Mouse (Mus musculus) right cerebral cortex, postnatal 14 days (tissue): ENCODE measurements at regions not wholly inside any gene's neighbourhood (a gene's known extent, or its start where the extent isn't known, plus 50 kb on each side); places are given as distances from the start of the nearest gene placed in this dataset.
"Not testable (repeated sequence)": the region's sequence is repeated elsewhere in the genome, so short reads cannot be mapped to it uniquely, and the experiment has no call there.

Experiments used
- DNase-seq: peaks from one replicate; pipeline ENCODE4 v3.0.0; 2022

DNA sequence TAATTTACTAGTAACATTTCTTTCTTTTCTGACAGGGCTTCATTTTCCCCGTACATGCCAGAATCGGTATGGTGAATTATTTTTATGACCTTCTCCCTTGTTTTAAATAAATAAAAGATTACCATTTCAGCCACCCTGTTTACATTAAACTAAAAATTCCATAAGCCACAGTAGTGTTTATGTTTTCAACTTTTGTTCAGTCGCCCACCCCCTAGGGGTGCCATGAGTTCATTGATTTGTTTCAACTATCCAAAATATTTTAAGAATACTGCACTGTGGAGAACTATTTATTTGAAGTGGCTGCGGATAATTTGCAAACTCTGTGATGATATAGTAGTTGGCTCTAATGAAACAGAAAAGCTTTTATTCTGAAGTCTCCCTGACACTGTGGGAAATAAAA is 132.9 kb downstream of the Tfec start:
- DNase-seq: no peak

DNA sequence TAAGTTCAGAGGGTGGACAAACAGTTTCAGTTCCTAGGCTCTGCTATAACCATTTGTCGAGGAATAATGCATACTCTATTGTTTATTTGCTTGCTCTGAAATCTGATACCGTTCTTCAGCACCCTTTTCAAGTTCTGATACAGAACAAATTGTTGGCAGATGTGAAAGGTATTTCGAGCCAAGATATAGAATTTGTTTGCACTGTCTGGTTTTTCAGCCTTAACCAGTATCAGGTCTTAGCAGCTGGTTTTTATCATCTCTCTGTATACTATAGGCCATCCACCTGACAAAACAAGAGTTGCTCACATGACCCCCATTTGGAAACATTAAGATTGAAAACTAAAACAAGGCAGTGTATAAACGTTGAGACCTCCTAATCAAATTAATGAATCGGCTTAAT is 133.5 kb downstream of the Tfec start:
- DNase-seq: no peak

DNA sequence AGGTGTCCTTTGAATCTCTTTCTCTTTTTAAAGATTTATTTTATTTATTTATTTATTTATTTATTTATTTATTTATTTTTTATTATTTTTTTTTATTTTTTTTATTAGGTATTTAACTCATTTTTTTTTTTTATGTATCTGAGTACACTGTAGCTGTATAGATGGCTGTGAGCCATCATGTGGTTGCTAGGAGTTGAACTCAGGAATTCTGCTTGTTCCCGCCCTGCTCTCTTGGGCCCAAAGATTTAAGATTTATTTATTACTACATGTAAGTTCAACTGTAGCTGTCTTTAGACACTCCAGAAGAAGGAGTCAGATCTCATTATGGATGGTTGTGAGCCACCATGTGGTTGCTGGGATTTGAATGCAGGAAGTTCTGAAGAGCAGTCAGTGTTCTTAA is 143.2 kb downstream of the Tfec start:
- not testable (repeated sequence) for DNase-seq

DNA sequence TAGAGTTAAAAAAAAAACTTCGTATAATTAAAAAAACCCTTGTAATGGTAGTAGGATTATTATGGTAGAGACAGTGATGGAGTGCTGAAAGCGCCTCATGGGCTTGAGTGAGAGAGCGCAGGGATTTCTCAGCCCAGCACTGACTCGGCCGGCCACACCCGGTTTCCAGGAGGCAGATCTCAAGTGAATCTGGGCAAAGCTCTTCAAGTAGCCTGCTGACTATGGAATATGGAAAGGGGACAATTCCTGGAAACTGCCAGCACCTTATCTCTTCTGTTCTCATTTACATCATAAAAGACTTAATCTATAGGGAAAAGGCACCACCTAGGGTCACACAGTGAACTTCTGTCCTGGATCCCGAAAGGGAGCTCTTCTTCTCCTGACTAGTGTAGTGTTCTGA is 165.1 kb downstream of the Tfec start:
- DNase-seq: no peak

DNA sequence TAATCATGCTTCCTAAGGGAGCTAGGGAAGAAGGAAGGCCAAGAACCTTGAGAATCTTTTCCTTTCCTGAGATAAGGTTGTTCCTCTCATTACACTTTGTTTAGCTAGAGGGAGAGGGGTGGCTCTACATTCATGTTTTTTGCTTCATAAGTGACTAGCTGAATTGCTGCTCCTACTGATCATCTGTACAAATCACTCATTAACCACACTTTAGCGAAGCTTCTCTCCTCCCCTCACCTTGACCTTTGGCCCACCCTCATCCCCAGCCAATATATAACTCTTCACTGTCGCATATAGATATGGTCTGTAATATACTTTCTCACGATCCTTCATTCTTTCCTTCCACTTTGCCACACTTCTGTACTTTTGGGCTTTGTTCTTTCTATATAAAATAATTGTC is 166.1 kb downstream of the Tfec start:
- DNase-seq: no peak

DNA sequence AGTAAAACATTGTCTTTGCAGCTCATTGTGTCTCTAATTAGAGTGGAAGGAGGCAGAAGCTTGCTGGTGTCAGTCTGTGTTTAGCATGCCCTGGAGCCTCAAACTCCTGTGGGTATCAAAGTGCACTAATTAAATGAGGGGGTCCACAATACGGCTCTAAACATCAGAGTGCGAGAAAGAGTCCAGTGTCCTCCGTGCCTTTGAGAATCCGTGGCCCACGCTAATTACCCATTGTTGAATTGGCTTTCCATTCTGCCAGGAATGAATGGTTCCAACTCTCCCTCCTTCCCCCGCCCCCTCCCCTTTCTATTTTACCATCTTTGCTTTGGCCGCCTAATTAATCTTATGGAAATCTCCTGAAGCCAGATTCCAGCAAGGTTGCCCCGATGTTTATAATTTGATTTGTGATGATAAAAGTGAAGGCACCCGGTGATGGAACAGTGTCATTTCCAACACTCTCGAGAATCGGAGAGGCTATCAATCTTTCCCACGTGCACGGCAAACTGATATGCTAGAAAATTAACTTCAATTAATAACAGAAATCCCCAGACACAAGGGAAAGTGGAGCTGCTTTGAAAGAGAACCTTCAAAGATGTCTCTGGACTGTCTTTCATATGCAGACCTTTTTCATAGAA is 170.9 kb downstream of the Tfec start:
- DNase-seq: no peak

DNA sequence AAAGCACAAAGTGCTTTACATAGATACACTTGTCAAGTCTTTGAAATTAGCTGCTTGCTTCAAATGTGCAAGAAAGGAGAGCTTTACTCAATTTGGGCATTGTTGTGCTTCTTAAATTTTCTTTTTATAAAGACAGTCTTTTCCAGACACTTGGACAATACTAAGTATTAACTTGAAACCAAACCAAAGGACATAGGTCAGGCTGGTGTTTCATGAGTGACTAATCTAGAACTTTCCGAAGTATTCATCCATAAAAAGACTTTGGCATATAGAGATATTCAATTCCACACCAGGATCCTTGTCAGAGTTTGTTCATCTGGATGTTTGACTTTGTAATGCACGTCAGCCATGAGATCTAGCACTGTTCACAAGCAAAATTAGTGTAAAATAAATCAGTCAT is 173.0 kb downstream of the Tfec start:
- DNase-seq: no peak

DNA sequence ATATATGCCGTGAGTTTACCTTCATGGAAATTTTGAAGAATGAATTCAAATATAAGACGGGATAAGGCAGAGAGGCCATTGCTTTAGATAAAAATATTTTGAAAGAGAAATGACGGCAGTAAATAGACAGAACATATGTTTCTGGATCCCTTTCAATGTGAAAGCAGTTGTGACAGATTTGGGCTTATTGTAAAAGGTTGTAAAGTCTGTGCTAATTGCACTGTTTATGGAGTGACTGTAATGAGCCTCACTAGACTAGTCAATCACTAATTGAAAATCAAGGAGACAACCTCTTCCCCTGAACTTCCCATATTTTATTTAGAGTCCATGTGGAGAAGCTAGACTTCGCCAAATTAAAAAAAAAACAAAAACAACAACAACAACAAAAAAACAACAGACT is 193.7 kb downstream of the Tfec start:
- no peak for DNase-seq

DNA sequence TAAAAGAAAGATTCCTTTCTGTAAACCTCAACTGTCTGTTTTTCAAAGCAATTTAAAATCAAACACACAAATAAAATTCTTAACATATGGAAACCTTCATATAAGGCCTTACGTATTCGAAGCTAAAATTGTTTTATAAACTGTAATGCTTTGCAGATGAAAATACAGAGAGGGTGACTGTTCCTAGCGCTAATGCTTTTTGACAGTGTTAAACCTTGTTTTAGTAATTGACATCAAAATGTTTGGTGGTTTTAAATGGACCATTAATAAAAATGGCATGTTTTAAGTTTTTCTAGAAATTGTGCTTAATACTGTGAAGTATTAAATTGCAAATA is 194.9 kb downstream of the Tfec start:
- no peak for DNase-seq

DNA sequence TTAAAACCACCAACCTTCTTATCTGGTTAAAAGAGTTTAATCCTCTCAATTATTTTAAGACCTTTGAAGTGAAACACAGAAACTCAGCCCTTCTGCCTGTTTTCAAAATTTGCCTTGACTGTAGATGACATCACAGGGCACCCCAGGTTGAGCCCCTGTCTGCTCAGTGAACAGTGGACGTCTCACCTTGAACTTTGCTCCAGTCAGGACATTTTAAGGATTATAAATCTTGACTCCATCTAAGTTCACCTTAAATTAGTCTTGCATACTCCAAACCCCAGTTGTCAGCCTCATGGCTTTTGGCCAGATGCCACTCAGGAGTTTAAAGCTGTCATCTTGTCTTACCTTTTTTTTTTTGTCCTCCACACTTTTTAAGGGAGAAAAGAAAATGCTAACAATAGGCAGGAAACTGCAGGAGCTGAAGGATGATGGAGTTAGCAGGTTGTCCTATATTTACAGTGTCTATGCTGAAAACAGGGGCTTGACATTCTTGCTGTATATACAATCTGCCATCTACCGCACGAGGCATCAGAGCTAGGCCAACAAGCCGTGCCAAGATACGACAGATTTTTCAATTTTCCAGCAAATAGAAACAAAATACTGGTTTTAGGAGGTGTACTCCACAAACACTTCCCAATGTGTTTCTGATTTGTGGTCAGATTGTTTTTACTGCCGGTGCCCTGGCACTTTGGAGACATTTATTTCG is 195.4 kb downstream of the Tfec start:
- no peak for DNase-seq

DNA sequence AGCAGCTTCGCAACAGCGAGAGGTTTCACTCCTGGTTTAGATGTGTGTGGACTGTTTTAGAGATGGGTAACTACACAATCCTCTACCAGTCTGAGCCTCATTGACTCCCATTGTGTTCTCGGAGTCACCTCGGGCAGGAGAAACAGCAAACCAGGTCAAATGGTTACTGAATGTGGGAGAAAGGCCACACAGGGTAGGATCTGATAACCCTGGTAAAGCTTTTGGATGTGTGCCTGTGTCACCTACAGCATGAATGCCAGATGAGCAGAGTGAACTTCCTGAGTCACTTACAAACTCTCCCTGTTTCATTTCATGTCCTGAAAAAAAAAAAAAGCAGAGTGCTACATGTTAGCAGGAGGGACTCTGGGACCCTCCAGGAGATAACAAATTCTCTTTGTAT is 201.0 kb downstream of the Tfec start:
- no peak for DNase-seq

DNA sequence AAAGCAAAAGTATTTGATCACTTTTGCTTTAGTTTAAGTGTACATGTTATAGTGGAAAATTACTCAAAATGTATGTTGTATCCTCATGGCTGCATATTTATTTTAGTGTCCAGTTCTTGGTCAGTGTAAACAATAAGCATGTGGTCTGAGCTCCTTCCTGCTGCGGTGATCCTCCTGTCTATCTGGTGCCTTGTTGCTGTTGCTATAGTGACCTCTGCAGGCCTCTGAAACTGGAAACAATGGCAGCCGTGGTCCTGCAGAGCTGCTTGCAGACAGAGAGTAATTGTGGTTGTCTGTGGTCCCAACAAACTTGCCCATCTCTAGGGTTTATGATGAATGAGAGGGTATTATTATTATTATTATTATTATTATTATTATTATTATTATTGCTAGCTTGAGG is 230.2 kb downstream of the Tfec start:
- DNase-seq: no peak

DNA sequence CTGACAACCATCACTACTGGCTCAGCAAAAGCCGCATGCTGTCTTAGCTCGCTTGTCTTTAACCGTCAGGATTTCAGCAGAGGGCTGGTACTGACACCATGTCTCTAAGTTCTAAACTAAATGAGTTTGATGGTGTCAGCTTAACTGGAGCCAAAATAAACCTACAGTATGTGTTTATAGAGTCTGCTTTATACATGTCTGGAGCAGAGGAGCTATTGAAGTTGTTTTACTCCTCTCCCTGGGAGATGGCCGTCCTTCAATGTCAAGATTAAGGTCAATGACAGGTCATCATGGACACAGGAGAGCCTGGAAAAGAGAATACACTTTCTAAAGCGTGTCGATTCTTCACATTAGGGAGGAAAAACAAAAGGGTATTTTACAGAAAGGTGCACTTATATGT is 231.0 kb downstream of the Tfec start:
- DNase-seq: no peak

DNA sequence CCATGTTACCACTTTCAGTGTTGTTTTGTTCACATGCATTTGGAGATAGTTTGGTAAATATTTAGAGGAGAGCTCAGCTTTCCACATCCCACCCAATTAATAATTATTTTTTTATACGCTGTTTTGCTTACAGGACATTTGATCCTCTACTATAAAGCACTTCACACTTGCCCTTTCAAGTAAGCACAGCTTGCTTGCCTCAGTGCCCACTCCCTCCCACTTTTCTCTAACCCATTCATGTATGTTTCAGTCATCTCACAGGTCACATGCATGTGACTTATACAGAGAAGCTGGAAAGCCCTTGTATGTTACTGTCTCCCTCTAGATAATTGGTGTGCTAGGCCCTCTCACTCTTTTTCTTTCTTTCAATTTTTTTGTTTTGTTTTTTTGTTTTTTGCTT is 252.0 kb downstream of the Tfec start:
- DNase-seq: no peak

DNA sequence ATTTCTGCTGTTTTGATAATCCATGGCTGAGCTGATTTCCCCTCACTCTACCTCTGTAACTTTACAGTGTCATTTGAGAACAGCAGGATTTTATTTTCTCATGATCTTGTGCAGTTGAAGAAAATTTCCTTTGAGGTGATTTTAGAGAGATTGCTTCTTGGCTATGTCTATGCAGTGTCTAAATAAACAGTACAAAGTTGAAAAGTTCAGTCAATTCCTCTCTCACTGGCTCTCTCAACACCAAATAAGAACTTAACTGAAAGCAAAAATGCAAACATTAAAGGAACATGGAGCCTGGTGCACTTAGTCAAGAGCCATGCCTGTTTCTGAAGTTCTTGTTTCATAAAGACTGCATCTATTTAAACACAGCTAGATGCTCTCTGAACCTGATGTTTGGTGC is 254.7 kb downstream of the Tfec start:
- no peak for DNase-seq

DNA sequence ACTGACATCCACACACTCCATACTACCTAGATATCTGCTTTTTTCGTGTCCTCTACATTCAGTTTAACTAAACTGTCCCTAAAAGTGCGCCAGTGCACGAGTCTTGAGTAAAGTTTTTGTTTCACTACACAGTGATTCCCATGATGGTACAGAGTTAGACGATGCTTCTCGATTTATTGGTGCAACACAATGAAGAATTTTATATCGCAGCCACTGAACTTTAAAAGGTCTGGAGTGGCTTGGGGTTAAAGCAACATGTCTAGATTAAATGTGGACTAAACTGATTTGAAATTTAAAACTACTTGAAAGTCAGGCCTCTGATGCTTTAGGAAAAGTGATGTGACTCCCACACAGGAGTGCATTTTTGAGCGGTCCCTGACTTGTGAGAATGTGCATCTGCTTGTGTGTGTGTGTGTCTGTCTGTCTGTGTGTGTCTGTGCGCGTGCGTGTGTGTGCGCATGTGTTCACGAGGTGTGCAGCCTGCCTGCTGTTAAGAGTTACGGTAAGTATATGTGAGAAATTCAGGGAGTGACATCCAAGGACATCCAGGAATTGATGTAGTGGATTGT is 261.4 kb downstream of the Tfec start:
- no peak for DNase-seq

DNA sequence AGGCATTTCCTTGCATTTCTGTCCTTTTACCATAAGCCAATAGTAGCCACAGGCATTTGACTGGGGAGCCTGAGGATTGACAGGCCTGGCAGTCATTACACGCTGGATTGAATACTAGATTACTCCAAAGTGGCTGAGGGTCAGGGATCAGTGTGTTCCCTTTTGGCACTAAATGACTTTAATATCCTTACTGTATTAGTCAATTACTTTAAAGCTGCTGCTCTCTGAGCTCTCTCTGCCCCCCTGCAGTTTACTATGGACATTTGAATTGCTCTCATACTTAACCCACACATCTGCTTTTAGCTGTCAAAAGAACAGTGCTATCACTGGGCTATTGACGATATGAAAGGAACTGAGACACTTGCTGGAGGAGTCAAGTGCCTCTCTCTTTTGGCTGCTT is 262.1 kb downstream of the Tfec start:
- DNase-seq: no peak

DNA sequence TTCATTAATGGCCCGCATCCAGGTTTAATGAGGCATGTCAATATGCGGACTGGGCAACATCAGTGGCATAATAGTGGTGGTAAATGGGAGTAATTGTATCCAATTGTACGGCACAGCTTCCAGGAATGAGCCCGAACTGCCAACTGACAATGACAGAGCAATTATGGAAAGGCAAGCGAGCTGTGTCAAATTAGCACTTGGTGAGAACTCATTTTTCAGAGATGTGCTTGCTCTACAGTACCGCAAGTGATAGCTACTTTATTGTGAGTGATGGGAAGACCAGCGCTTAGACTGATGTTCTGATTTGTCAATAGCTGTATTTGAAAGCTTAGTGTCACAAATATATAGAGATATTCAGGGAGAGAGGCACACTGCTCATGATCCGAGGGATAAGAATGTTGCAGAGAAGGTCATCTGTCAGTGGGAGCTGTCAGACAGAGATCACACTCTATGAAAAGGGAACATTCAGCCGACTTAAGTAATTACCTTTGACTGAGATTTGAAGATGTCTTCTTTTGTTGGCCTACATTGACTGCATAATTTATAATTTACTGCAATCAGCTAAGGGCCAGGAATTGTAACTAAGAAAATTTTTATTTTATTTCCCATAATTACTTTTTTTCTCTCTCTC is 290.7 kb downstream of the Tfec start:
- DNase-seq: no peak

DNA sequence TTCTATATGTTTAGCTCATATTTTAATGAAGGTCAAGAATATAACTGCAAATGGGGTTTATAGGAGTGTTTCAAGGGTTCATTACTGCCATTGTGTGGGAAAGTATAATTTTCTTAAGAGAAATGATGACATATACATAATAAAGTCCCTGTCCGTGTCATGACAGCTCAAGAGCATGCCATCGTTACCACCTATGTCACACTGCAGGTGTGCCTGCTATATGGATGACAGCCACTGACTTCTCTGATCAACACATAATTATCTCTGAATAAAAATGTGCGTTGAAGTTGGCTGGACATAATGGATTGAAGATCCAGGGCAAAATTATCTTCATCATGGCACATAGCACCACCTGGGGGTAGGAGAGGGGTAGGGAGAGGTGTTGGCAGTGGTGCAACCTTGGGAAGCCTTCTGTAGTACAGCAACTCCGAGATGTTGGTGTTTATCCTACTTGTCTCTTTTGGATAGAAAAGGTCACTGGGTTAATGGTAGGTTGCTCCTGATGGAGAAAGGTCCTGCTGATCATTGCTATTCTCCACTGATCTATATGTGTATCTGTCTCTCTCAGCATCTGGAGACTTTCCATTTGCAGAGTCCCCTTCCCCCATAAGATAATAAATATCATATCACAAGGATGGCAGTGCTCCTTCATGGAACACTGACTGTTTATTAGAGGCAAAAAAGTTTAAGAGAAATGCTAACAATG is 291.4 kb downstream of the Tfec start:
- DNase-seq: no peak

DNA sequence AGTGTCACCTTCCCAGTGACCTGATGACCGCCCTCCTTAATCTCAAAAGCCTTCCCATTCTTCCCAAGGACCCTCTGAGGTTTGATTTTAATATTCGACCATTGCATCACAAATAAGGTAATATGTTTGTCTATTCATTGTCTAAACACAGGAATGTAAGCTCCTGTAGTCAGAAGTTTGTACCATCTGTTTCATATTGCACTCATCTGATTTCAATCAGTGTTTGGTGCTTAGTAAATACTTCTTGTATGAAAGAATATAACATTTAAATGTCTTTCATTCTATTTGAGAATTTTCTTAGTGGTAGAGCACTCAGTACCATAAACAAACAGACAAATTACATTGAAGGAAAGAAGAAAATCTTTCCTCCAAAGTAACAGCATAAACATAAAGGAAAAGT is 305.8 kb downstream of the Tfec start:
- no peak for DNase-seq

DNA sequence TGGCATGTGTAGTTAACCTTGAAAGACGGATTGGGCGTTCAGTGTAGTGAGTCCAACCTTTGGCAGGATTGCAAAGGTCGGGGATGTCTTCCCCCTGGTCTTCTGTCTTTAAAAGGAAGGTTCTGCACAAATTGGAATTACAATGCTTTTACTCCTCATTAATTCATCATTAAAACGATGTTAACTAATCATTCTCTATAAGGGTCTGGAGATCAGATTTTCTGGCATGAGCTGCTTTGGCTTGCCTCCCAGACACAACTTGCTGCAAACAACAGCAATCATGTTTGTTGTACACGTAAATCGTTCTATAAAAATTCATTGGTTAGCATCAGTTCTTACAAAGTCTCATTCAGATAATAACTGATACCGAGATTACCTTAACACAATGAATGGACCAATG is 315.9 kb downstream of the Tfec start:
- DNase-seq: no peak

DNA sequence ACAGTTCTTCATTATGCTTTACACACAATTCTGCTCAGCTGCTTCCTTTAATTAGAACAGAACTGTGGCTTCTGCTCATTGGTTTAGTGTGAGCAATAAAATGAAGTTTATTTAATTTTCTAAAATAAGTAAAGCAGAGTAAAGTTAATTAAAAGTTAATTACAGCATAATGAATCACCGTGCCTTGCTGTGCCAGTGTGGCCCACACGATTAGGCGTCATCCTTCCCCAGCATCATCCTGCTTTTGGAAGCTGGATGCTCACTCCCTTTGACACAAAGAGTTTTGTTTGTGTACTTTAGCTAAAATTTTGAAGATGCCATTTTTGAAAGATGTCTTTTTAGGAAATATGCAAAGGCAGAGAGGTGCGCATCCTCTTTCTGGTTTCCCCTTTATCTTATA is 316.4 kb downstream of the Tfec start:
- DNase-seq: no peak

DNA sequence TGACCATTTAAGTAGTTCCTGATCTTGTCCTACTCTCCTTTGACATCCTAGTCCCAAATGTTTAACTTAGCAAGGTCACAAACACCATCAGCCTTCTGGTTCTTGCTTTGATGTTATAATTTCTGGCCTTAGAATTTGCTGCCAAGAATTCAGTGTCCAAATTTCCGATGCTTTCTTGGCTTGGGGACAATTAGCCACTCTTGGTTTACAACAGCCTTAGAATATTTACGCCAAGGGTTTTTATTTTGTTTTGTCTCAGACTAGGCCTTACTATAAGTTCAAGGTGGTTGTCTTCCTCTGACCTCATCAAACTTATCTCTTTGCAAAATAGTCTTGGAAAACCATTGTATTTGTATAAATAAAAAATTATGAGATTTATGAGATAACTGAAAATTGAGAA is 322.4 kb downstream of the Tfec start:
- DNase-seq: no peak

DNA sequence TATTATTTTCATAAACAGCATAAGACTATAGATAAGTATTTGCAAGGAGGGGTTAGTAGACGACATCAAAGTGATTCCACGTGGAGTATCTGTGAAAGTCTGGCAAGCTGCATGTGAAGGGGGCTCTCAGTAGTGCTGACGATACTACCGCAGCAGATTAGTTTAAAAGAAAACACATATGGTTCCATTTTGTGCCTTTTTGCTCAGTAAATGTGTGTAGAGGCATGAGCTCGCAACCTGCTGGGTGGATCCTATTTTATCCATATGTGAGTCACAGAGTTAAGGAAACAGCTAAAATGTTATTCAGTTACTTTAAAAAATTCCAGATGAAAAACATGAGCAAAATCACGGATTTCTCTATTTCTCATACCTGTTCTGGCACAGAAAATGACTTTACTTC is 325.4 kb downstream of the Tfec start:
- DNase-seq: no peak
